Mouse (Mus musculus) monocyte, adult 2 months (primary cell): ENCODE data around the gene Nr2f2.

Experiments used
- DNase-seq, 2 experiments: peaks; one replicate each; pipeline ENCODE4 v3.0.0; 2022; ENCODE audit warnings: low spot score in 2 of 2, low read depth in 1 of 2

The Nr2f2 gene

DNA sequence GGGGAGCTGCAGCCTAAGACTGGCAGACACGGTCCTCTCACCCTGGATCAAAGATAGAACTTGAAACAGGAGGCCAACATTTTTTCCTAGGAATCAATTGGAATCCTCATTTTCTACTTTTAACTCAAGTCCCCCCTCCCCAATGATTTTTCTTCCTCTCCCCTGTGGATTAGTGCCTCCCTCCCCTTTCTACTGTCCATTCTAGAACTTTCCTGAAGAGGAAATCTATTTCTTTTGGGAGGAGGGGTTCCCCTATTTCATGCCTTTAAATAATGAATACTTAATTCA lies 217 bp upstream of the Nr2f2 start:
- no peak for DNase-seq

DNA sequence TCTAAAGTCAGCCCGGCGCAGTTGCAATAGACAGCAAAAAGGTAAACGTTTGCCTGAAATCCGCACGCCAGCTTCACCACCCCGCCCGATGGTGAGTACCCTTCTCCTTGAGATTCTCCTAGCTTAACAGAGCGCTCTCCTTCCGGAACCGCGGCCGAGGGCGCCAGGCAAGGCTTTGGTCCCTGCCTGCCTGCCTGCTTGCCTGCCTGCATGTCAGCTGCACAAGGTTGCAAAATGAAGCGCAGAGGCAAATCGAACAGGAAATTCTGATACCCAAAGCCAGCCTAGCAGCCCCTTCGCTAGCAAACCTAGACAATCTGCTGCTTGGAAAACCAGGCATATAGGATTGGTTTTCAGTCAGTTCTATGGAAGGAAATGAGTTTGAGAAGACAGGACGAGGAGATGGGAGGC lies 1.1 kb downstream of the Nr2f2 start:
- no peak for DNase-seq

DNA sequence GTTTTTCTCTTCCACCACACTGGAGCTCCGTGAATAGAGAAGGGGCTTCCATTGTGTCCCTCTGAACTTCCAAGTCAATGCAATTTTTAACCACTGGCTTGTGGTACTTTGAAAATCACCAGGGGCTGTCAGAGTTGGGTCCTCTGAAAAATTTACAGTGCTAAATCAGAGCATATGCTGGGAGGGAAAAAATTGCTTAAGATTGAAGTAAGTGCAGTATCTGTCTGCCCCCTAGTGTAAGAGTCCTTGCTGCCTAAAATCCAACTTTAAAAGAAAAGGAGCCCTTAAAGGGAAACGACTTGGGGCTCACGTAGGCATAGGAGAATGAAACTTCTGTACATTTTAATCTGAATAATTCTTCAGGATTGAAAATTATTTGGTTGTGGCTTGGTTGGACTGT lies 1.7 kb downstream of the Nr2f2 start:
- DNase-seq = no peak

DNA sequence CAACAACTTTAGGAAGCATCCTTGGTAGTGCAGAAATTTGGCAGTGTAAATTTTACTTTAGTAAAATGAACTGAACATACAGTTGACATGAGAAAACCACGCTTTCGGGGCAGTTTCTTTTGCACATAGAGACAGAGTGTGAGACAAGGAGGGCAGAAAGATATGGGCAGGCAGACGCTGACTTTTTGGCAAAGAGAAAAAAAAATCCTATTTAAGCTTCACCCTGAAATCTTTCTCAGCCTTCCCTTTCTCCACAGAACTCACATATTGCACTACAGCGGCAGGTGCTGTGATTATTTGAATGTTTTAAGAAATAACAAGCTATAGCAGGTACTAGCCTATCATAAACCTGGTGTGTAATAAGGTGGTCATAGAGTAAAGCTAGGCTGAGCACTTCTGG lies 3.2 kb downstream of the Nr2f2 start:
- no peak for DNase-seq

DNA sequence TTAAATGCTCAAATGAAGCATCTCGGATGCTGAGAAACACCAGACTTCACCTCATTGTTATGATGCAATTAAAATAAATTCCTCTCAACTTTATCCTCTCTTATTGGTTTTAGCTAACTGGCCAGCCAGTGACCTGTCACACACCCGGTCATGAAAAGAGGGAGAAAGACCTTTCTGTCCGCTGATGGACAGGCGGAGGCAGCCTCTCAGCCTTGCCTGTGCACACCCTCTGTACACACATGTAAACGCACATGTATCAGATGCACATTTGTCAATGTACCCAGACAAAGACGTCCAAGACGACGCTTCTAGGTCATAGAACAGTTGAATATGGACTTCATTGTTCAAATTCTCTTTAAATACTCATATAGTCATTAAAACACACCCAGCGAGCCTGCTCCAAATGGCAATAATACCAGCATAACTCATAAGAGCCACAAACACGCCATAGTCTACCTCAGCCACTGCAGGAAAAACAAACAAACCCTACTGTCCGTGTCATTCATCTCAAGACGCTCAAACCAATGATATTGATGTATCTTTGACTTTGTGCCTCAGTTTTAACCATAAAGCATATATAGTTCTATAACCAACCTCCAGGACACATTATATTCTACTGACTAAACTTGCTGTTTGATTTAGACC lies 3.9 kb downstream of the Nr2f2 start:
- DNase-seq = no peak

DNA sequence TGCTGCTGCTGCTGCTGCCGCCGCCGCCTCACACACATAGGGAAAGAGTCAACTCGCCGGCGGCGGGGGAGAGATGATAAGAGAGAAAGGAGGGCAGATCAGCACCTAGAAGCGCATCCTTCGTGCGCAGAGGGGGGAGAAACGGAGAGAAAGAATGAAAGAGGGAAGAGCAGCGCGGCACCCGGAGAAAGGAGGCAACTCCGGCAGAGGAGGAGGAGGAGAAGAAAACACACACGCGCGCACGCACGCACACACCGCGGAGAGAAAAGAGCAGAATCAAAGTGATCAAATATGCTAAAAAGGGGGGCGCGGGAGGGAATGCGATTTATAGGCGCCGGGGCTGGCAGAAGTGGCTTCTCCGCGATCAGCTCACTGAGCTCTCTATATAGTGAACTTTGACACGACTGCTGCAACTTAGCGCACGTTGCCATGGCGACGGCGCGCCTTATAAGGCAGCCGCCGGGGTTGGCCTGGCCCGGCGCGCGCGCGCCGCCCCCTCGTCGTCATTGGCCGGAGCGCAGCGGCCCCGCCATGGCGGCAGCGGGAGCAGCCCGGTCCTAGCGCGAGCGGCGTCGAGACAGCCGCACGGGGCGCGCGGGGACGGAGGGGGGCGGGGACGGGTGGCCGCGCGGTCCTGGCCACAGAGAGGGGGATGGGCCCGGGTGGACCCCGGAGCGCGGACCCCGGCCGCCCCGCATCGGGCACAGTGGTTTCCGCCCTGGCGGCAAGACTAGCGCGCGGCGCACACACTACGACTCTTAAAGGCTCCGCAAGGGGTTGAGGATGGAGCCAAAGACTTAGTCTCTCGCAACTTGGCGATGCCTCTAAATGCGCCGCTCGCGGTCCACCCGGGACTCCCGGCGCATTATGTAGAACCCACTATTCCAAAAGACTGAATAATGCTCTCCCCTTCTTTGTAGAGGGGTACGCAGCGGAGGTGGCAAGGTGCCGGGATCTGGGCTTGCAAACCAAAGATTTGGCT lies 4.9 kb downstream of the Nr2f2 start:
- DNase-seq = no peak

DNA sequence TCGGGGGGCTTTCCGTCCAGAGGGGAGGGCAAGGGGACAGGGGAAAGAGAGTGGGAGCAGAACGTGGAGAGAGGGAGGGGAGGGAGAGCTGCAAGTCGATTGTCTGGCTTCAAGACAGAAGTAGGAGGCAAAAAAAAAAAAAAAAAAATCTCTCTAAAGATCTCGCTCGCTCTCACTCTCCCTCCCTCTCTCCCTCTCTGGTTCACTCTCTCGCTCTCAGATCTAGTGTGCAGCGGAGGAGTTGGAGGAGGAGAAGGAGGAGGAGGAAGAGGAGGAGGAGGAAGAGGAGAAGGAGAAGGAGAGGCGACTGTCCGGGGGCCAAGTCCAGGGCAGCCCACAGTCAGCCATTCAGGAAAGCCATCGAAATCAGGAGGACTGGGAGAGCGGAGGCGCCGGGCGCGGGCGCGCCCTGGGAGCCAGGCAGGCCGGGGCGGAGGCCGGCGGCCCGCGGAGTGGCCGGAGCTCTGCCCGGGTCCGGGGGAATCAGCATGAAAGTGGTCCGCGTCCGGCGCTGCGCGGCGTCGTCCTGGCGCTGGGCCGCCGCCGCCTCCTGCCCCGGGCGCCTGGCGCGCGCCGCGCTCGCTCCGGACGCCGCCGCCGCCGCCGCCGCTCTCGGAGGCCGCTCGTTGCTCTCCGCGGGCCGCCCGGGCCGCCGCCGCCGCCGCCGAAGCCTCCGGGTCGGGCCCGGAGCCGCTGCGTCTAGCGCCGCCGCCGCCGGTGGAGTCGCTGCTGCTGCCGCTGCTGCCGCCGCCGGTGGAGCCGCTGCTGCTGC lies 5.7 kb downstream of the Nr2f2 start:
- no peak for DNase-seq

DNA sequence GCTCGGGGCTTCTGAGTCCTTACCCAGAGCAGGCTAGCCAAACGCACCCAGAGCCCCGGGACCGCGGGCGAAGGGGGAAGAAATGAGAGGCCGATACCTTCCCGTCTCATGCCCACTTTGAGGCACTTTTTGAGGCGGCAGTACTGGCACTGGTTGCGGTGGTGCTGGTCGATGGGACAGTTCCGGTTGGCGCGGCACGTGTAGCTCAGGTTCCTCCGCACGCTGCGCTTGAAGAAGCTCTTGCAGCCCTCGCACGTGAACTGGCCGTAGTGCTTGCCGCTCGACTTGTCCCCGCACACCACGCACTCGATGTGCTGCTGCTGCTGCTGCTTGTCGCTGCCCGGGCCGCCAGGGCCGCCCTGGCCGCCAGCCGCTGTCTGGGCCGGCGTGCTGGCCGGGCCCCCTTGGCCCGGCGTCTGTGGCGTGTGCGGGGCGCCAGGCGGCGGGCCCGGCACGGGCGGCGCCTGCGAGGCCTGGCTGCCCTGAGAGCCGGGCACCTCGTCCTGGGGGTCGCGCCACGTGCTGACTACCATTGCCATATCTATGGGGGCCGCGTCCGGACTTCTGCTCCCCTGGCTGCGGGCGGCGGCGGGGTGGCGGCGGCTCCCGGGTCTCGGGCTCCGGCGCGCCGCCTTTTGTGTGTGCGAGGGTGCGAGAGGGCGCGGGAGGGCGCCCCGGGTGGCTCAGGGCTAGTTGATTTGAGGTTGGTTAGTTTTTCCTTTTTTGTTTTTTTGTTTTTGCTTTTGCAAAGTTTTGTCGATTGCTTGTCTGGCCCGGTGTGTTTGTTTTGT lies 6.5 kb downstream of the Nr2f2 start:
- no peak for DNase-seq

DNA sequence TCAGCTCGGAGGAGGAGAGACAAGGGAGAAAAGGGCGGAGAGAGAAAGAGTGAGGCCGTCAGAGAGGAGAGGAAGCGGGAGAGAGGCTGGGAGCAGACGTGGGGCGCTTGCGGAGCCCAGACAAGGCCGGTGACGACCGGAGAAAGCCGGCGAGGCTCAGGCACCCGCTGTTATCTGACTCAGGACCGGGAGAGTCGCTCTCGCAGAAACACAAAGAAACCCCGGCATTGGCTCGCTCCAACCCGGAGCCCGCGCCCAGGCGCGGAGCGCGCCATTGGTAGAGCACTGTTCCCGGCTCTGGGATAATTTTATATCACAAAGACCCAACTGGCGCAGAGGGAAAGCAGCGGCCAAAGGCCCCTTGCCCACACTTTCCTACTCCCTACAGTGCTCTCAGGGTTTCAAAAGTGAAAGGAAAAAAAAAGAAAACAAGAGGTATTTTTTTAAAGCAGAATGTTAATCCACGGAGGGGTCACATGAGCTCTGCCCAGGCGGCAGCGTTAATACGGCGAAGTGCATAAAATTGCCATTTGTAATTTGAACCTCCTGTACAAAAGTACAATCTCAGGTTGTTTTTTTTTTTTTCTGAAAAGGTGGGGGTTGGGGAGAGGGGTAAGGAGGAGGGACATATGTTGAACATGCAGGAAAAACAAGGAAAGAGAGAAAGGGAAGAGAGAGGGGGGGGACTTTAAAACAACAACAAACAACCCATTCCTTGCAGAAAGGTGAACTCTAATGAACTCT lies 7.5 kb downstream of the Nr2f2 start:
- DNase-seq = no peak

DNA sequence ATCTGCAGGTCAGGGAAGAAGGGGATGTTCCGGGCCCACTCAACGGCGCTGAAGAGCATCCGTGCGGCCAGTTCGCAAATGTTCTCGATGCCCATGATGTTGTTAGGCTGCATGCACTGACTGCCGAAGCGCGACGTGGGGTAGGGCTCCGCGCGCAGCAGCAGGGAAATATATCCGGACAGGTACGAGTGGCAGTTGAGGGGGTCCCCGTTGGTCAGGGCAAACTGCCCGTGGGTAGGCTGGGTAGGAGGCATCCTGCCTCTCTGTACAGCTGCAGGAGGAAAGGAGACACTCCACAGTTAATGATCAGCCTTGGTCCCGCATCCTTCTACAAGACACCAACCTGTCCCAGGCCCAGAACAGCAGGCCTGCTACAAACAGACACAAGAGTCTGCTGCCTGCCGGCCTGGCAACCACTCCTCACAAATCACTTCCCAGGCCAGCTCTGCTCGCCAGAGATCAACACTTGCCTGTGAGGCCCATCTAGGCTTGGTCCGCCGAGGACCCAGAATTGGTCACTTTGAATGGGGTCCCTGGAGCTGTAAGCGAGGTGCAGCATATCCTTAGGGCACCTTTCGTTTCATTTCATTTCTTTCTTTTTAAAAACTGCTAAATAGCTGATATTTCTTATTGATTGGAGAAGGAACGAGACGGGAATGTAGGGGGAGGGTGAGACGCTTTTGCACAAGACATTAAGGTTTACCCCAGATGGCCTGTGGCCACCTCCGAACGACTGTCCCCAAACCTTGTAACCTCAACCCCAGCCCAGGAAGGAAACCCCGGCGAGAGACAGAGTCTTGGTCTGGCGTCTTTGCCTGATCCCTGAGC lies 8.3 kb downstream of the Nr2f2 start:
- DNase-seq = no peak

DNA sequence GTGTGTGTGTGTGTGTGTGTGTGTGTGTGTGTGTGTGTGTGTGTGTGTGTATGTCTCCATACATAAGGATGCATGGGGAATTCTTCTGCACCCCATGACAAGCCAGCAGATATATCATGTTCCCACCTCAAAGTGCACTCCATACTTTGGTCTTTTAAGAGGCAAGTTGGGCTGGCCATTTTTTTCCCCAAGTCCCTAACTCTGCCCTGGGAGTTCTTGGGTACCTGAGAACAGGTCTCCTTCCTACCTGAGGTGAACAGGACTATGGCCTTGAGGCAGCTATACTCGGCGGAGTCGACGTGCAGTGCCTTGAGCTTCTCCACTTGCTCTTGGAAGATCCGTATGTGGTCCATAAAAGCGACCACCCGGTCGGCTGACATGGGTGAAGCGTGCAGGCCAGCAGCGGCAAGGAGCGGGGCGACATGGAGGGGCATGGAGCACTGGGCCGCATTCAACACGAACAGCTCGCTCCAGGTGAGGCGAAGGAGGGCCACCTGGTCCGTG lies 9.0 kb downstream of the Nr2f2 start:
- no peak for DNase-seq

DNA sequence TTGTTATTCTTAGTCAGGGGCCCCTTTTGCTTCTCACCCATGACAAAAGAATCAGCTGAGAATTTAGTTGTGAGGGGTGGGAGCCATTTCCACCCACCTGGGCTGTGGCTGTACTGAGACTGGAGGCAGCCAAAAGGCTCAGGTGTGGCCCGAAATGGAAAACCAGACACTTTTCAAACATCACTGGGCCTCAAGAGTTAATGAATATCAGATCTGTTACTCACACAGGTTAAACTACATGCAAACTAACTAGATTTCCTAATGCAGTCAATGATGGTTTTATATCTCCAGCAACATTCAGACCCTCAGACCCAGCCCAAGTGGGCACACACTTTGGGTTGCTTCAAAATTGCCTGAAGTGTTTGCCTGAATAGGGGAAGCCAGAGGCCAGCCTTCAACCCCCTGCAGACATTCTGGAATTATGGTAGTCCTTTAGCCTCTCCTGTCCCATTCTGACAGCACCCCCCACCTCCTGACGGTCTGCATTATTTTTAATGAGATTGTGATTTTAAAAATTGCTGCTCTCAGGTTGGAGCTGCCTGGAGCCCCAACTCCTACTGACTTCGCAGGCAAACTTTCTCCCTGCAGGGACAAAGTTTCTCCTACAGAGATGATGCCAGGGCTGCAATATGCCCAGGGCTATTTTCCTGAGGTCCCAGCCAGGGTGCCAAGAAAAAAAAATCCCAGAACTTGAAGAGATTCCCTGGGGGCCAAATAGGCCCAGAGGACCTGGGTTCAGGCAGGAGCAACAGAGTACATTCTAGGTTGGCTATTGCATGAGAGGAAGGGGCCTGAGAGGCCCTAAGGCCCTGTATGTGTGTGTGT lies 9.6 kb downstream of the Nr2f2 start:
- no peak for DNase-seq

DNA sequence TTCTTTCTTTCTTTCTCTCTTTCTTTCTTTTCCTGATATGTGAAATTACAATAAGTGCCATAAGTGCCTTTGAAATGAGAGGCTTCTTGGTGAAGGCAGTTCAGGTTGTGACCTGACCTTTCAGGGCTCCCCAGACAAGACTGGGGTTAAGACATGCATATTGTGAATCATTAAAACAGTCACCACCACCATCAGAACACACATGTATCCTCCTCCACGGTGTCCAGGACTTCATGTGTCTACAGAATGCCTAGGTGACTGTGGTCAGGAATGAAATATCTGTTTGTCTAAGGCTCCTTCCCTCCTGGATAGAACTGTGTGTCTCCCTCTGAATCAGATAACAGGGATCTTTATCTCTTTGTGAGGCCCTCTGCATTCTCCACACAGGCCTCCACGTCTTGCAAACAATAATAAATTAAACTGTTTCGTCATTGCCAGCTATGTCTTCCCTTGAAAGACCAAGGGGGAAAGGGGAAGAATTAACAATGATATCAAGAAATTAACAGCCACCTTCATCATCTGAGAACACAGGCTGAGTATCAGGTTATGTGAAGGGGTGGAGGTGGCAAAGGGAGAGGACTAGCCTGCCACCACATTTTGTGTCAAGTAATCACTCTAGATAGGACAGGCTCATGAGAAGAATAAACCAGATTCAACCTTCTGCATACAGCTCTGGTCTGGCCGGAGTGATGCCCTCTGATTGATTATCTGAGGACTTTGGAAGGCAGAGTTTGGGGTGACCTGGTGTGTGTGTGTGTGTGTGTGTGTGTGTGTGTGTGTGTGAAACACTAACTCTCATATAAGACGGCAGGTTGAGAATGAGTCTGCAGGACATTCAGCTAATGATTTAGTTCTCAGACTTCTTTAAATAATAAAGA lies 10.6 kb downstream of the Nr2f2 start:
- DNase-seq = no peak

DNA sequence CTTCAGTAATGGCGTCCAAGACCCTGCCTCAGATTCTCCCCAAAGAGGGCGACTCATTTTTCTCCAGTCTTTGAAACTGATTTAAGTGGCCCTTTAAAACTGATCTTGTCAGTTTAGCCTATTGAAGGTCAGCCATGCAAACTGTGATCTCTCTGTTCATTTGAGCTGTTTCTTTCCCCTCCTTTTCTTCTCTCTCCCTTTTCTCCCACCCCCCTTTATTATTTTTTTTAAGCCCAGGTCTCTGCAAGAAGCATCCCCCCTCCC lies 11.2 kb downstream of the Nr2f2 start:
- DNase-seq = no peak

DNA sequence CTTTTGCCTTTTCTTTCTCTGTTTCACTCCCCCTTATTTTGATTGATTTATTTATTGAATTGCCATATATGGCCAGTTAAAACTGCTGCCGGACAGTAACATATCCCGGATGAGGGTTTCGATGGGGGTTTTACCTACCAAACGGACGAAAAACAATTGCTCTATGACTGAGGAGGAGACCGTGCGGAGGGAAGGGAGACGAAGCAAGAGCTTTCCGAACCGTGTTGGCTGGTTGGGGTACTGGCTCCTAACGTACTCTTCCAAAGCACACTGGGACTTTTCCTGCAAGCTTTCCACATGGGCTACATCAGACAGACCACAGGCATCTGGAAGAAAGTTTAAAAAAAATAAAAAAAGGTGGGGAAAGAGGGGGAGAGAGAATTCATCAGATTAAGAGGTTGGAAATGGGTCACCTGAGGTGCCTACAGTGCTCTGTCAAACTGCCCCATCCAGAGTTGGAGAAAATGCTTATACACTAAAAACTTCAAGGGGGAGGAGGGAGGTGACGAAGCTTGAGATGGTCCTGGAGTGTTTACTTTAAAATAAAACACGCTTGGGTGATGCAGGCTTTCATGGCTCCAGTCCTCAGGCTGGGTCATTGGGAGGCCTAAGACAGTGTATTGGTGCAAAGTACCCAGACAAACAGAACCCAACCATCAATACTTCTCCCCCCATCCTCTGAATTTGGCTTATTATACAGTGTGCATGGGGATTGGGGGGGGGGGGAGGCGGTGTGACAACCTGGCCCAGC lies 11.8 kb downstream of the Nr2f2 start:
- DNase-seq = no peak

DNA sequence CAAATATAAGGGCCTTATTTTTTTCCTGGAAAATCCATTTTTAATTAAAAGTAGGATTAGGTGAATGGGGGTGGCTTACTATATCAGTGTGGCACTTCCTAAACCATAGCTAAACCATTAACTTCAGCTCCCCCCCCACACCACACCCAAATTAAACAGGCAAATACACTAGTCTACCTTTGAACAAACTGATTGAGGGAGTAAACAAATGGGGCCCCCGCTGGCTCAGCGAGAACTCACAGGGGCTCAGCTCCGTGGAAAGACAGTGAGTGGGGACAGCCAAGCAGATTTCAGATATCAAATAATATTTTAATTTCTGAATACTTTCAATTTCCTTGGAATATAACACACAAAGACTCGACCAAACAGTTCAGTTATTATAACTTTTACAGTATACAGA lies 13.4 kb downstream of the Nr2f2 start:
- no peak for DNase-seq

DNA sequence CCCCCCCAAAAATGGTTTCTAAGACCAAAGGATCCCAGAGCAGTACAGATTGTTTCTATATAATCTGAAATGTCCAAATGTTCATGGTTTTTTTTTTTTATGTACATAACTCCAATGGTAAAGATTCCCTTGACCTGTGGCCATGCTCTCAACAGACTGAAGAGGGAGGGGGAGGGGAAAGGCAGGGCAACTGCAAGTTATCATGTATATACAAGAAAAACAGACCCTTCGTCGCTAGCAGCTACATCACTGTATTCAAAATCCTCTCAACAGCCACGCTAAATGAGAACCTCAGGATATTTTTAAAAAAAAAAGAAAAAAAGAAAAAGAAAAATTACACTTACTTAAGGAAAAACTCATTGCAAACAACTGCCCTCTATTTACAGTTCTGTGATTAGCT lies 13.9 kb downstream of the Nr2f2 start:
- DNase-seq = no peak
